Mouse (Mus musculus) layer of hippocampus, adult 11-12 months (tissue): Measurements from ENCODE around the gene Frrs1l.
A peak's percentile ranks its signal among the peaks of the same experiment; 100 is the strongest.

ENCODE experiments used
- DNase-seq: peaks from one replicate; pipeline ENCODE4 v3.0.0; 2022; ENCODE audit warnings: low spot score

Frrs1l gene

DNA sequence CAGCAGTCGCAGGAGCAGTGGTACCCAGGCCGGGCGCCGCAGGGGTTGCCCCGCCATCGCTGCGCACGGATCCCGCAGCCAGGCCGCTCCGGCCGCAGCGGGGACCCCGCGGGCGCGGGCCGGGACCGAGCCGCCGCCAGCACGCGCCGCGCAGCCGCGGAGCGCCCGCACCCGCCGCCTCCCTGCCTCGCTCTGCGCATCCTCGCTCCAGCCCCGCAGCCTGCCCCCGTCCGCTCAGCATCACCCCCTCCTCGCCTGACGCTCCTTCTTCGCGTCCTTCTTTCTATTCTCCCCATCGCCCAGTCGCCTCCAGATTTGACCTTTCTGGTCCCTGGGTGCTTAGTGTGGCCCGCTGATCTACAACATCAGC lies at the start of gene Frrs1l:
TSS of gene Frrs1l (minus strand) at position 177 of the 370 bp plus-strand sequence.
- peak; percentile 48 for DNase-seq

DNA sequence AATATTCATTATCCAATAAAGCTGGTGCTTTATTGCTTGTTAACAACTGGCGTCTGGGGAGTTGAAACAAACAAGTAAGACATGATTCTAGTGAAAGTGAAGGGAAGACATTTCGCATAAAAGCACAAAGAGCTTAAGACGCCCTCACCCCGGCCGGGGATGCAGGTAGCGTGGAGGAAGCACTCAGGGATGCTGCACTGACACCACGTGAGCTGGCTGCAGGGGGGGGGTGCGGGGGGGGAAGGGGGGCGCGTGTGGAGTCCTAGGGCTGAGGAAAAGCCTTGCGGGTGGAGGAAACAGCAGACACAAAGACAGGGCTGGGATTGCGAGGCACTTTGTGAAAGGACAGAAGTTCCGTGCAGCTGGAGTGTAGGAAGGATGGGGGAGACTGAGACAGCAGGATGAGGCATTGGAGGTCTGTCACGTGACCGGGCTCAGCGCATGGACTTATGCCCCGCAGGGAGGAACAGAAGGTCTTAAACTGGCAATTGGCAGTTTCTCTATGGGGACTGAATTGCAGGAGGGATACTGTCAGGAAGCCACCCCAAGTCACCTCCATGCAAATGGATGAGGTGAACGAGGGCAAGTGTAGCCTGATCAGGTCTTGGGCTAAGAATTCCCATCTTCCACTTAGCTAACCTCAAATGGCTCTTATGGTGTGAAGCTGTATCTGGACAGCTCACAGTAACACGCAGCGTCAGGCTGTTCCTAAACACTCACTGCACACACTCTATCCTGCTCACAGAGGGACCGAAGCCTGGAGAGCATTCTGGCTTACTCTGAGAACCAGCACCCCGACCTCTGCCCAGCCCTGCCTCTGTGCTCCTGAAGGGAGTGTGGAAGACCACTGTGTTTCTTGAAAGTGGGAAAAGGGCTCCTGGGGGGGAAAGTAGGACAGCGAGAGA lies 49.2 kb upstream of the Frrs1l start:
- peak; percentile 33 for DNase-seq

DNA sequence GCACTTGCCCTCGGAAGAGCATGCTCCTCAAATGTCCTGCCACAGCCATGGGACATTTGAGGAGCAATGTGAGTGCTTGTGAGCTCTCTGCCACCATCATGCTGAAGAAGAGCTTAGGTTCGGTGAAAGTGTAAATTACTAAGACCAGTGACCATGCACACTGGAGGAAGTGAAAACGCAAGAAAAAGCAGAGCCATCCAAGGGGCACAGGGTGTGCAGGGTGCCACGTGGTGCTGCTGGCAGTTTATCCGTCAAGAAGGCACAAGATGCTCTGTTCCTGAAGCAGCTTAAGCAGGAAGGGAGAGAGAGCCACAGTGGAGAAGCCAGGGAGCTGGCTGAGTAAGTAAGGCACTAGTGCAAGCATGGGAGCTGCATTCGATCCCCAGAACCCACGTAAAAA lies 47.4 kb upstream of the Frrs1l start:
- no peak for DNase-seq

DNA sequence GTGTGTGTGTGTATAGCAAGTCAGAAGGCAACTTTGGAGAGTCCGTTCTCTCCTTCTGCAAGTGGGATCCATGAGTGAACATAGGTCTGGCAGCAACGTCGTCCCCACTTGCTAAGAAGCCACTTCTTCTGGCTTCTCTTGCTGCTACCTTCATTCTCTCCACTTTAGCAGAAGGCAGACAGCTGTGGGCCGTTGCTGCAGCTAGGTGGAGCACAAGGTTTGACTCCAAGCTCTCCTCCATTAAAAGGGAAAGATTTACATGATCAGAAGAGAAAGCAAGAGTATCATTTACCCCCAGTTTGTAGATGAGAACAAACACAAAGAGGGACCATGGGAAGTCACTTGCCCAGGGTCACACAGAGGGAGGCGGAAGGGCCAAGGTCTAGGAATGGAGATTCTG lies 44.0 kb upstream of the Frrs1l start:
- no peak for DNase-seq

DNA sequence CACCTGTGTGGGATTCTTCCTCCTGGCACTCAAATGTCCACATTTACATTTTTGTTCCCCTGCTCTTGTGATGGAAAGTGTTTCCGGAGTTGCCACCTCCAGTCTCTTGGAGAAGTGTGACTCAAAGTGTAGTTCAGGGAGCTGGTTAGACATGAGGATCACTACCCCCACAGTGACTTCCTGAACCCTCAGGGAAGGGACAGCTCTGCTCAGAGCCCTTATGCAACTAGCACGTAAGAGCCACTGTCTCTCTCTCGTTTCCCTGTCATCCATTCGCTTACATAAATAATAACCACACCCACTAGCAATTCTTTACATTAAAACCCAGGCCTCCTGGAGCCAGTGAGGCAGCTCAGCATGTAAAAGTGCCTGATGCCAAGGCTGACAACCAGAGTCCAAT lies 41.2 kb upstream of the Frrs1l start:
- DNase-seq: no peak

DNA sequence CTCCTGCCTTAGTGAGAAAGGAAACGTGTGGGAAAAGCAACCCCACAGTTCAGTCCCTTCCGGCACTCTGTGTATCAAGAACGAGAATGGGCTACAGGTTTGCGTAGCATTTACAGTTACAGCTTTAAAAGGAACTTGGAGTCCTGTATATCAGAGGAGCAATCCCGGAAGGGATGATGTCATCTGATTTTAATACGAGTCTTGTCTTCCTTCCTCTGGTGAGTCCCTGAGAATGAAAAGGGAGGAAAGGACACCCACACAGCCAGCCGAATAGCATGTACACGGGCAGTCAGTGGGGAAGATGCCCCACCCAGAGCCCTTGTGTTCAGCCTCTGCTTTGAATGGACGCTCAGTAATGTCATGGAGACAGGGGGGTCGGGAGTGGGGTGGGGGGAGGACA lies 37.8 kb upstream of the Frrs1l start:
- DNase-seq: no peak

DNA sequence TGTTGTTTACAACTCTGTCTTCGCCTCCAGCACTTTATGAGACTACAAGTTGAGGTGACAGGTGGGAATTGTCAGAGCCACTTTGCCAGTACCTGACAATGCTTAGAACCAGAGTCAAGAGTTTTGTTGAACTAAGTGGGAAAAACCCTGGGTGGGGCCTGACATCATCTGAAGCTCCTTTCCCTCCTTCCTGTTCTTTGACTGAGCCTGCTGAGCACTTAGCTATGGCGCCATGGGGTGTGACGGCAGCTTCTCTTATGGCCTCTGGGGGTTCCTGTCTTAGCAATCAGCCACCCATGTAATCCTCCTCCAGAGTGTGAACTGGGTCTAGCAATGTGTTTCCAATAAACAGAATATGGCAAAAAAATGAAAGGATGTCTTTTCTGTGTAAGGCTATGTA lies 33.3 kb upstream of the Frrs1l start:
- no peak for DNase-seq

DNA sequence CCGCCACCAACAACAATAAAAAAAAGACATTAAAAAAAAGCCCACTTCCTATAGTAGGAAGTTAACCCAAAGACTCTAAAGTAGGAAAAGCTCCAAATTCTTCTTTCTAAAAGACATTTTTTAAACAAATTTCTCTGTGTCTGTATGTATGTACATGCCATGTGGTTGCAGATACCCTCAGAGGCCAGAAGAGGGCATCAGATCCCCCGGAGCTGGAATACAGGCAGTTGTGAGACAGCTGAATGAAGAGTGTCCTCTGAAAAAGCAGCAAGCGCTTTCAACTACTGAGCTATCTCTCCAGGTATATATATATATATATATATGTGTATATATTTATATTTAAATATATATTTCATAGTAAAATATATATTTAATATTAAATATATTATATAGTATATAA lies 31.1 kb upstream of the Frrs1l start:
- DNase-seq: no peak

DNA sequence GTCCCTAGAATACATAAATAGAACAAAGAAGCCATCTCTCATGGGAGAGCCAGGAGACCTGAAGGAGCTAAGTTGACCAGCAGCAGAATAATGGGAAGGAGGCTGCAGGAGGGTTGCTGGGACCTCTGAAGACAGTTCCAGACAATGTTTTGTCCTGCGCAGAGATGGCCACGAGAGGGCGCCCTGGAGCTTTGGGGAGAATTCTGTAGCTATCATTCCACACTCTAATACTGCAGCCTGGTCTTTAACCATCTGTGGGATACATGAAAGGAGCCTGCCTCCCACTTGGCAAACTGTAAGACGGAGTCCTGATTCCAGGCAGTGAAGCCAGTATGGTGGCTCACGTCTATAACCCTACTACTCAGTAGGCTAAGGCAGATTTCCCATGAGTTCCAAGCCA lies 27.0 kb upstream of the Frrs1l start:
- peak; percentile 83 for DNase-seq

DNA sequence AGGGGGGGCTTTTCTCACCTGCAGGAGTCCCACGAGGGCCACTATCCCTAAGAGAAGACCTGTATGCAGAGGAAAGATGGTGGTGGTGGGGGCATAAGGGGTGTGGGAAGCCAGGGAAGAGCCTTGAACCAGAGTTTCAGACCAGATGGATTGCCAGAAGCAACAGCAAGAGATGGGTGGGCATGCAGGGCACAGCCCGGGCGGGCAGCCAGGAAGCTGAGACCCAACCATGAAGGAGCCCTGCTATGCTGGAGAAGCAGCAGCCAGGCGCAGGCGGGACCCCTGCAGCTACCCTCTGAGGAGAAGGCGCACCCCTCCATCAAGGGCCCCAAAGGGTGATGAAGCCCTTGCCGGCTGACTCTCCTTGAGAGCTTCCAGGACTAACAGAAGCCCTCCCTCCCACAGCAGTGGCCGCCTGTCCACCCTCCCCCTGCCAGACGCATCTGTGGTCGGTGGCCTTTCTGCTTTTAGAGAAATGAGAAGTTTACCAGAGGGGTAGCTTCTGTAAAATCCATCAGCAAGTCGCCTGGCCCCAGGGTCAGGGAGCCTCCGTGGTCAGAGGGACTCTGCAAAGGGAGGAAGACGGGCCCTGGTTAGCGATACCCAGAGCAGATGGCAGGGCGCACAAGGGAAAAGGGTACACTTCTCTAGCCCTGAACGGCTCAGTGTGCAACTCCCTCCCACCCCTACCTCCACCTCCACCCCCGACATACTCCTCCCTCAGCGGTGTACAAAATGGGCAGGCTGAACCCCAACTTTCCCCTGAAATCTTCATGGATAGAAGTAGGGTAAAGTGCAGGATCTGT lies 26.4 kb upstream of the Frrs1l start:
- DNase-seq: no peak

DNA sequence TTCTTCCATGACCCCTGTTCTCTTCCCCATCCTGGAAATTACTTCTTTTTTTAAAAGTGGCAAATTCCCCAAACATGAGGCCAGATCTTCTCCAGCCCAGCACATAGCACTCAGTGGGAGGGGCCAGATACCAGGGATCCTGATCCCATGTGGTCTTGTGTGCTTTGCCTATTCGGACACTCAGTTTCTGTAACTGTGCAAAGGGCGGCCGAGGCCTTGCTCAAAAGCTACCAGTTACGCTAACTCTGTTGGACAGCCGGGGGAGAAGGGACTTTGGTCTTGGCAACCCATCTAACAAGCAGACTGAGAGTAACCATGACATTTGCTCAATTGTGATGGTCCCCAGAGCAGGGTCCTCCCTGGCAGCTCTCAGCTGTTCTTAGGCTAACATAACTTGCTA lies 24.8 kb upstream of the Frrs1l start:
- no peak for DNase-seq

DNA sequence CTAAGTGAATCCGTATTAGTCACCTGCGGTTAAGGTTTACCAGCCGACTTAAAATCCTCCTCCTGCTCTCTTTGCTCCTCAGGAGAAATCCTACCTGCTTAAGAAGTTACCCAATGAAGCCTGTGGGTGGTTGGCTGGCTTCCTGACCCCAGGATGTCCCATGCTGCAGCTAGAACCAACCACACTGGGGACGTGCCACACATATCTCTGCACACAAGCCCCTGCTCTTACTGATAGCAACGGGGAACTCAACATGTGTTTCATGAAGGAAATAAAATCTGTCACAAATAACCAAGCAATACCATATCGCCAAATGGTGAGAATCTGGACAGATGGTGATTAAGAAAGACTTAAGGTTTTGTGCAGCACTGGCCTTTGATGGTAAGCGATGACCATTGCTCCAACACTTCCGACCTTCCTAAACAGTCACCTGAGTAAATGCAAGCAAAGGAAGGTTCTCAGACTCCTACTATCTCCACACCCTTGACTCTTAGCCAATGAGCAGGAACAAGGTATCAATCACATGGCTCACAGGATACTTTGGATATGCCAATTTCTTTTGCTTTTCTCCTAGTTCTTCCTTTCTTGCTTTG lies 21.4 kb upstream of the Frrs1l start:
- no peak for DNase-seq

DNA sequence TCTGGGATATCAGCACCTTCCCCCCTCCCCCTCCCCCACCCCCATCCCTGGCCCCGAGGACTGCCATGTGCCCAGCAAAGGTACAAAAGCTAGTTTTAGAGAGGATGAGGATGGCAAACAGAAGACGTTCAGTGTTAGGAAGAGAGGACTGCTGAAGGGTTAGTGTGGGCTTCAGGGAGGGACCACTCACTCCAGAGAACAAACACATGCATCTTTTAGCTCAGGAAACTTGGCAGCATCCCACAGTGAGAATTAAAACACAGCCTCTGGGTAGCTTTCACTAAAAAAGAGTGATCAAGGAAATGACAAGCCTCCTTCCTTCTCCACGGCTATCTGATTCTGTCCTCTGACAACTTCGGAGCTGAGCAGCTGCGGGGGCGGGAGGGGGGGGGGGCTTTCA lies 20.7 kb upstream of the Frrs1l start:
- DNase-seq: no peak

DNA sequence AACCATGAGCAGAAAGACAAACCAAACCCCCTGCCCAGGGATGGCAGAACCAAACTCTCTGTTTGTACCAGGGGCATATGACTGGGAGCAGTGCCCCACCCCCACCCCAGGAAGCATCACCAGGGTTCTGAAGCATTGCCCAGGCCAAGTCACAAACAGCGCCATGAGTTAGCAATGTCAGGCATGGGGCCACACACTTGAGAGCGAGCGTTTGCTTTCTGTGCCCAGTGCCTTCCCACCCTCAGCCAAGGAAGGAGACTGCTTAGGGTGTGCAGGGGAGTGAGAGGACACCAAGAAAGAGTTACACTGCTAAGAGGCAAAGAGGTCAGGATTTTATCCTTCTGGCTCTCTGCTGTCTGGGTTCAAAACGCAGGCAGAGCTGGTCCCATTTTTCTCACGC lies 20.2 kb upstream of the Frrs1l start:
- DNase-seq: no peak

DNA sequence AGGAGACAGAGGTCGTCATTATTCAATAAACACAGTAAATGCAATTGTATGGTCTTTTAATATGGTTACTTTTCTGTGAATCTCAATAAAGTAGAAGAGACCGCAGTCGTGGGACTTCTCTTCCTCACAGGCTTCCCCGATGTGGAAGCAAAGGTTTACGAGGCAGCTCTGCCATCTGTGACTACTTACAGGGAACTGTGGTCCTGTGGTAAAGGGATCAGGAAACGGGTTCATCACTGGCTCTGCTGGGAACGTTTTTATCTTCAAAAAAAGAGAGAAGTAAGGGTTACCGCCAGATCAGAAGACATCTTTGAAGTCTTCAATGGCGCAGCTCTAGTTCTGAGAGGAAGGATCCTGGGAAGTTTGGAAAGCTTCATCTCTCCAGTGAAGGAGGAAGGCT lies 17.5 kb upstream of the Frrs1l start:
- DNase-seq: no peak

DNA sequence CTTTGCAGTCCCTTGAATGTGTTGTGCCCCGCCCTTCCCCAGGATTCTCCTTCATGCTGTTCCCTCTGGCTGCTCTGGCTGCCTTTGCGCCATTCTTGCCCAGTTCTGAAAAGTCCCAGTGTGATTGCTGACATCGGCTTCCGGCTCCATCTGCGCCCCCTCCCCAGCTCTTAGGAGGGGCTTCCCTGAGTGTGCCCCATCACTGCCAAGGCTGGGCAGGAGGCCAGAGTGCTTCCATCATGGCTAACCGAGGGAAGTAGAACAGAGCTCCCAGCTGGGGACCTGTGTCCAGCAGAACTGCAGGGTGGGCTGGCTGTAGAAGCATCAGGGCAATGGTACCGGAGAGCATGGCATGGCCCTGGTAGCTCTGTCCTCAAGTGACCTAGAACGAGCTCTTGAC lies 14.8 kb upstream of the Frrs1l start:
- no peak for DNase-seq

DNA sequence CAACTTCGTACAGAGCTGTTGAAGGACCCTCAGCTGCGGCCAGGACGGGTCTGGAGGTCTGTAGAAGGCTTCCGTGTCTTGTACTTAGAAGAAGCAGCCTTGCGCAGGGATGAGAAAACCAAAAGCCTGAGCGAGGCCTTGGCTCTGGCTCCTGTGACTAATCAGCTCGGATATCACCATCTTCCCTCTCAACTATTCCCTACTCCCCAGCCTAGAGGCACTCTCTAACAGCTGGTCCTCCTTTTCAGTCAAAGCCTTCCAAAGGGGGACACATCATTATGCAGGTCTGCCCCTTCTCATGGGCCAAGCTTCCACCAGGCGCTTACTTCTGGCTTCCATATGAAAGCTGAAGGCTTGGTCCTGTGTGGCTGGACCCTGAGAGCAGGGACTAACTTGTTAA lies 13.7 kb upstream of the Frrs1l start:
- no peak for DNase-seq

DNA sequence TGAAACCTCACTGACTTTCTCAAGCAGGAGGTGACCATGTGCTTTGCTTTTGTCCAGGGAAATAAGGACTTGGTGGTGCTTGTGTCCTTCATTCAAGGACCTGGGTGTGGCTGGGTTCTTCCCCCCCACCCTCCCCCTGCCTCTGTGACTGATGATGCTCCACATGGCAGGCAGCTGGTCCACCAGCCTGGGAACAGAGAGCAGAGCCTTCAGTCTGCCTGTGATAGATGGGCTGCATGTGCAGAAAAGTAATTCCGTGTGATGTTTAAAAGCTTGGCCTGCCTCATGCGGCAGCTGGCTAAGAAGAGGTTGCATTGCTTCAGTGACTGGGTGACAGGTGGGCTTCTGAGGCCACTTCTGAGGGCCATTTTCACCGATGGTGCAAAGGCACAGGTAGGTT lies 12.6 kb upstream of the Frrs1l start:
- no peak for DNase-seq

DNA sequence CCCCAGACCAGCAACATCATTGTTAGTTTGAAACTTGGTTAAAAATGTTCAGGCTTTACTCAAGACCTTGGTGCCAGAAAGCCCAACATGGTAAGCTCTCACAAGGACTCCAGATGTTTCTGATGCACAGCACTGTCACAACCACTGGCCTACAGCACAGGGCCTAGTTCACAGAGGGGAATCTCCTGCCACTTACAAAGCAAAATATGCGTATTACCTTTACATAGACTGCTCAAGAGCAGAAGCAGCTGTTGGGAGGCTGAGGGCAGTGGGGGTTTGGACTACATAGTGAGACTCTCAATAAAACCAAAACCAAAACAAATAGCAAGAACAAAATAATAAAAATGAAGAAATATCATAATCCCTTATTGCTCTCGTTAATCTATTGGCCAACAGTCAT lies 11.2 kb upstream of the Frrs1l start:
- DNase-seq: no peak

DNA sequence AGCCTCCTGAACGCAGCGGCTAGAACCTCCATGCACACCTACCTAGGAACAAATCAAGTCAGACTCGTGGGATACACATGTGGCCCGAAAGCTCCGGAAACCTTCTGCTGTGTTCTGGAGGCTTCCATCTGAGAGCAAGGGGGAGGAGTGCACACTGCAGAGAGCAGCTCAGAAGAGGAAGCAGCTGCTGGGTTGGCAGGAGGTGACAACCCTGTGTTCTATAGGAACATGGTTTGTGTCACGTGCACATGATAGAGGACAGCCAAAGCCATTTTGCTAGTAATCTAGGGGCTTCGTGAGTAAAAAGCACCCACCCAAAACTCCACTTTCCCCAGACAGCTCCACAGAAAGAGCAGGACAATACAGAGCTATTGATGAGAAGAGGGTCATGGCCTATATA lies 3.1 kb upstream of the Frrs1l start:
- no peak for DNase-seq

DNA sequence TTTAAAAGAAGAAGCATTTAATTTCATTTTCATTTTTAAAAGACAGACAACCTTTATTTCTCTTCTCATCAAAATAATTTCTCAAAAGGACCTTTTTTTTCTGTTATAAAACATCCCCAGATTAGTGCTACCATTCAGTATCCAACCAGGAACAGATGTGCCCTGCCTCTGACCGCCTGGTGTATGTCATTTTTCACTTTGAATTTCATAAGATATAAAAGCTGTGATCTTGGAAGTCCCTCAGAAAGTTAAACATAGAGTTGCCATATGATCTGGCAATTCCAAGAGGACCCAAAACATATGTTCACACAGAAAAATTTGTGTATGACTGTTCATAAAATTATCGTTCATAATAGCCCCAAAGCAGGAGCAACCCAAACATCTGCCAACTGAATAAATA lies 1.8 kb upstream of the Frrs1l start:
- DNase-seq: no peak

DNA sequence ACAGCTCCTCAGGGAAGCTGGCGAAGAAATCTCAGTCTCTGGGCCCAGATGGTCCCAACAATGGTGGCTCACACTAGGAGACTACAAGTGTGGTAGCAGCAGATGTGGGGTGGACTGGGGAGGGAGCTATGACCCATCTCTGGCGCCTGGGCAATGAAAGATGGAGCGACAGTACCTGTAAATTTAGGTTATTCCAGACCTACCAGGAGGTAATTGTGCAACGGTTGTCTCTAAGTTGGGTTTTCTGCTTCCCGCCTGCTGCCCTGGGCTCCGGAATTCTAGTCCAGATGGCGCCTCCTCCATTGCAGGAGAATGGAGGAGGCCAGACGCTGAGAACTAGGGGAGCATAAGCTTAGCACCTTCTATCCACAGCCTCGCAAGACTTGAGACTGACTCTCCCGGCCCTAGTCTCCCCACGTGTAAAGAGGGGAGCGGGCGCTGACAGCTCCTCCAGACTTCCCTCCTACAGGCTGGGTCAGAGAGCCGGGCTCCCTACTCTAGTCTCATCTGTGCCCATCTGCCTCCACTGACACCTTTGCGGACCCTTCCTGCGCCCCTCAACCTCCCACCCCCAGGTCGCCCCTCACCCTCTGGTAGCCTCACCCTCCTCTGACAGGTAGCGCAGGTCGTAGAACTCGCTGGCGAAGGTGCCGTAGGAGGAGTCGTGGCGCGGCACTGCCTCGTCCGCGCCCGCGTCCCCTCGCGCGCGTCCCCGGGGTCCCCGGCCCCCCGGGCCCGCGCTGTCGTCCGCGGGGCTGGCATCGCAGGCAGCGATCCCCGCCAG lies 568 bp downstream of the Frrs1l start:
- DNase-seq: peak; percentile 44
